Mouse (Mus musculus) kidney, embryonic 15.5 days (tissue): ENCODE data around the gene Zfp655. TPM values are rescaled to one million over a fixed set of nuclear protein-coding genes. Genes with fewer than 3 reads are reported as not detected.

ENCODE experiments used
- polyA plus RNA-seq: library from polyadenylated mRNA; unstranded; fragments of >200 nt; fragmentation: Nextera tagmentation; extraction: Ambion mirVana; gene quantifications from 2 replicates; pipeline ENCODE4 v1.2.1, GENCODE M21; 2015

Gene Zfp655
- polyA plus RNA-seq, 1 experiment from 2014 or later: 31.3 TPM

Other genes starting within 250 kb of the Zfp655 start
- gene Gm4871, start 199.0 kb upstream of the Zfp655 start, polyA plus RNA-seq: not detected in 2 replicates
- not detected in 2 replicates for gene 1700018F24Rik, start 188.7 kb upstream of the Zfp655 start, polyA plus RNA-seq
- gene Arpc1a, start 147.9 kb upstream of the Zfp655 start, polyA plus RNA-seq: 138 and 140 TPM in 2 replicates
- gene Kpna7, start 147.7 kb upstream of the Zfp655 start, polyA plus RNA-seq: not detected in 2 replicates
- gene Arpc1b, start 117.5 kb upstream of the Zfp655 start, polyA plus RNA-seq: 294 and 313 TPM in 2 replicates
- 104 and 106 TPM in 2 replicates for gene Pdap1, start 91.5 kb upstream of the Zfp655 start, polyA plus RNA-seq
- gene Bud31, start 91.4 kb upstream of the Zfp655 start, polyA plus RNA-seq: 196 TPM in 2 replicates
- 16.9 and 17.4 TPM in 2 replicates for gene Ptcd1, start 64.6 kb upstream of the Zfp655 start, polyA plus RNA-seq
- gene Cpsf4, start 64.5 kb upstream of the Zfp655 start, polyA plus RNA-seq: 52.0 and 57.6 TPM in 2 replicates
- gene Atp5j2, start 39.7 kb upstream of the Zfp655 start, polyA plus RNA-seq: 744 and 779 TPM in 2 replicates
- 8.1 and 9.9 TPM in 2 replicates for gene Zkscan14, start 29.8 kb upstream of the Zfp655 start, polyA plus RNA-seq
- 14.1 and 14.4 TPM in 2 replicates for gene Zkscan5, start 27.2 kb upstream of the Zfp655 start, polyA plus RNA-seq
- 0.48 and 0.61 TPM in 2 replicates for gene Zscan25, start 48.8 kb downstream of the Zfp655 start, polyA plus RNA-seq
- not detected in 2 replicates for gene Cyp3a57, start 113.6 kb downstream of the Zfp655 start, polyA plus RNA-seq
- not detected in 2 replicates for gene Cyp3a16, start 238.0 kb downstream of the Zfp655 start, polyA plus RNA-seq